Mouse (Mus musculus): ENCODE data around the gene Gm49320. TPM values are rescaled to one million over a fixed set of nuclear protein-coding genes. Genes with fewer than 3 reads are reported as not detected.

Gm49320 gene
- total RNA-seq (2015; ENCODE audit: low replicate concordance) (0.84 TPM in 1 of 2 replicates, not detected in the other), total RNA-seq (2017; ENCODE audit: low replicate concordance) (not detected in 2 replicates)

DNA sequence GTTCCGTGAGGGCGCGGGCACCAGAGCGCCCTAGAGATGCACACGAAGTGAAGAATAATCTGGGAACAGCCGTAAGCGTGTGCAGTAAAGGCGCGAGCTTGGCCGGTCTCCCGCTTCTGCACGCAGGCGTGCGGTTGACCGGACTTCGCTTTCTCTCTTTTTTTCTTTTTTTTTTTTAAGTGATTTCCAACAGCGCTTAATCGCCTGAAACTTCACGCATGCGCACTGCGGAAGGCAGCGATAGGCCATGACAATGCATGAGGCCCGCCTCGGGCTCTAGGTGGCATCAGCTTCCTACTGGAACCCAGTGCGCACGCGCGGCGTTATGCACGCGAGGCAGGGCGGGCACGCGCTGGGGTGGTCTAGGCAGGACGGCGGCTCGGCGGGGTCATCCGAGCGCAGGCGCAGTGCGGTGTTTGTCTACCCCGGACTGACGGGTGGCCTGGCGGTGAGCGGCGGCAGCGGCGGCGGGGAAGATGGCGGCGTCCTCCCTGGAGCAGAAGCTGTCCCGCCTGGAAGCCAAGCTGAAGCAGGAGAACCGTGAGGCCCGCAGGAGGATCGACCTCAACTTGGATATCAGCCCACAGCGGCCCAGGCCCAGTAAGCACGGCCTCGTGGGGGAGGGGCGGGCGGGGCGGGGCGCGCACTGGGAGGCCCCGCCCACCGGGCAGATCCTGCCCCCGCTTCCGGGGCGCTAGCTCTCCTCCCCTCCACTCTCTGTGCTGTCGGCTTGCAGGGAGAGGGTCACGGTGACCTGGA lies at the start of gene Gm49320, which contains the start of gene Map2k7:
Gene Gm49320 (plus strand): TSS at position 432 of the 759 bp plus-strand sequence.
Gene Map2k7 (plus strand): TSS at position 307 of the 759 bp plus-strand sequence.
- peak; percentile 86 for ATAC-seq (replicated peaks; ENCODE audit: low FRiP score, poor library complexity, severe bottlenecking)

DNA sequence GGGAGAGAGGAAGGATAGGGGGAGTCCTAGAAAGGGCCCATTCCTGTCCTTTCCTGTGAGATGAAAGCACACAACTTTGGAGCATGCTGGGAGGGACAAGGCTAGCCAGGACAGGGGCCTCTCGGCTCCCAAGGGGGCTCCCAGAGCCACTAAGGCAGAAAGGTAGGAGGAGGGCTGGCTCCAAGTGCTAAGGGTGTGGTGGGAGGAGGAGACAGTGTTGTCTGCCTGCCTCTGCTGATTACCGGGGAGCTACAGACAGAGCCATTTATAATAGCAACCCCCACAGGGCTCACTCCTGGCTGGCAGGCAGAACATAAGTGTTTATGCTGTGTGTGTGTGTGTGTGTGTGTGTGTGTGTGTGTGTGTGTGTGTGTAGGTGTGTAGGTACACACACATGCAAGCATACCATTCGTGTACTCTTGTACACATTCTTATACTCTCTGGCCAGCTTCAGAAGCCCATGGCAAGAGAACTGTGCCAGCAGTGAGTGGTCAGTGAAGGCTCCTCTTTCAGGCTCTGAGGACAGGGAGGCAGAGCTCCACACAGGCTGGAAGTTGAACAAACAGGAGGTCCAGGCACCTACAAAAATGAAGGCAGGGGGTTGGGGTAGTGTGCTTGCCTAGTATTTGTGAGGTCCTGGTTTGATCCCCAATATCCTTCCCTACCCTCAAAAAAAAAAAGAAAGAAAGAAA lies 49.5 kb upstream of the Gm49320 start:
- peak; percentile 92 for ATAC-seq (replicated peaks; ENCODE audit: low FRiP score, poor library complexity, severe bottlenecking)

DNA sequence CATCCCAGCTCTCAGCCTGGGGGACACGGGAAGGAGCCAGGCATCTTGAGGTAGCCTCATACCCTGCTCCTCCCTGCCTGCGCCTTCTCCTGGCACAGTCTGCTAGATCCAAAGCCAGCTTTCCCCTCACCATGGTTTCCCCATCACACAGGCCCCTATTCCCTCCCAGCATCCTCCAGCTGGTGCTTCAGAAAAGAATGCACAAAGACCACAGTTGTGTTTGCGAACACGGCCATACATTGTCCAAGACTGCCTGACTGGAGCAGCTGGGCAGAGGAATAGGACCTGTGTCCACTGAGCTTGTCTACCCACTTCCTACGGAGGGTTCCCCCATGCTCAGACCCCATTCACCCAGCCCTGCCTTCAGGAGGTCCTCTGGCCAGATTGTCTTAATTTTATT lies 46.4 kb upstream of the Gm49320 start:
- no peak for ATAC-seq (replicated peaks; ENCODE audit: low FRiP score, poor library complexity, severe bottlenecking)

DNA sequence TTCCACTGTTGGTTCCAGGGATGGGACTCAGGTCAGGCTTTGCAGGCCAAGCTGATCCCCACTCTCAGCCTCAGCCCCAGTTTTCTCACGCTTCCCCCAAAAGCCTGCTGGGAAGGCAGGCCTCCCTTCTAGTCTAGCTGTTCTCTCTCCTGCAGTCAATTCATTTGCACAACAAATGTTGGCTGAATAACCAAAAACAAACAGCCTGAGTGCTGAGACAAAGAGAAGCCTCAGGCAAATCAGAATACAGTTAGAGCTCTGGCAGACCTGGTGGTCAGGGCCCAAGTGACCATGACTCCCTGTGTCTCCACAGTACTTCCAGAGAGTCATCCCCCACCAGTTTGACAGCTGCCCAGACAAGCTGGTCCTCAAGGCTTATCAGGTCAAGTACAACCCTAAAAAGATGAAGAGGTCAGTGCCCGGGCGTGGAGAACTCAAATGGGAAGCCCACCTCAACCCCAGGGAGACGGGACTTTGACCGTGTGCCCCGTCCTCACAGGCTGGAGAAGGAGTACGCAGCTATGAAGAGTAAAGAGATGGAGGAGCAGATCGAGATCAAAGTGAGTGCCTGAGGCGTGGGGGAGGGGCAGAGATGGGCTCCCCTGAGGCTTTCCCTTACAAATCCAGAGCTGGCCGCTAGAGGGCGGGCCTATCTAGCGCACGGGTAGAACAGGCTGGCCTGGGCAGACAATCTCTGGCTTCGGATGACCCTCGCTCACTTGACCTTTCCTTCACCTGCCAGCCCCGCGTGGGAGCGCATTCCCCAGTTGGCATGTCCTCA lies 45.7 kb upstream of the Gm49320 start:
- ATAC-seq (replicated peaks; ENCODE audit: low FRiP score, poor library complexity, severe bottlenecking) = peak; percentile 60

DNA sequence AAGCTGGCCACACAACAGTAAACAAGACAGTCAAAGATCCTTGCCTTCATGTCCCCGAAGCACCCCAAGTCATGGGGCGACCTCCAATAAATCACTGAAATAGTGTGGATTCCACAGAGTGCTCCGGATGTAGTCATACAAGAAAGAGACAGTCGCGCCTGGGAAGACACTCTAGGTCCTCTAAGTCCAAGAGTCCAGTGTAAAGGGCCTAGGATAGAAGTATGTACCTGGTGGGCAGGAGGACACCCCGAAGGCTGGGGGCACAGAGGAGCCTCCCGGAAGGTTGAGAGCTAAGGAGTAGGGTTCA lies 45.1 kb upstream of the Gm49320 start:
- no peak for ATAC-seq (replicated peaks; ENCODE audit: low FRiP score, poor library complexity, severe bottlenecking)

DNA sequence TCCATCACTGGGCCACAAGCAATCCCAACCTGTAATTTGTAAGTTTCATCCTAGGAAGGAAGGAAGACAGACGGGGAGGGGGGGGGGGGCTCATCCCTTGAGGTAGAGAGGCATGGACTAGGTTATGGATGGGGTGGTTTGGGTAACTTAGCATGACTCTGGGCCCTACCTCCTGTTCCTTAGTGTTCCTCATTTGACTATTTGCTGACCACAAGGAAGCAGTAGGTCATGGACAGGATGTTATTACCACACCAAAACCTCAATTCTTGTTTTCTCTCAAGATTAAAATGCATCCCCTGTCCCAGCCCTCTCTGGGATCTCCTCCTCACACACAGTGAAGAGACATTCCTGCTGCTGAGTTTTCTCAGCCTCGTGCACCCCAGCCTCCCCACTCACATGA lies 37.3 kb upstream of the Gm49320 start:
- no peak for ATAC-seq (replicated peaks; ENCODE audit: low FRiP score, poor library complexity, severe bottlenecking)

DNA sequence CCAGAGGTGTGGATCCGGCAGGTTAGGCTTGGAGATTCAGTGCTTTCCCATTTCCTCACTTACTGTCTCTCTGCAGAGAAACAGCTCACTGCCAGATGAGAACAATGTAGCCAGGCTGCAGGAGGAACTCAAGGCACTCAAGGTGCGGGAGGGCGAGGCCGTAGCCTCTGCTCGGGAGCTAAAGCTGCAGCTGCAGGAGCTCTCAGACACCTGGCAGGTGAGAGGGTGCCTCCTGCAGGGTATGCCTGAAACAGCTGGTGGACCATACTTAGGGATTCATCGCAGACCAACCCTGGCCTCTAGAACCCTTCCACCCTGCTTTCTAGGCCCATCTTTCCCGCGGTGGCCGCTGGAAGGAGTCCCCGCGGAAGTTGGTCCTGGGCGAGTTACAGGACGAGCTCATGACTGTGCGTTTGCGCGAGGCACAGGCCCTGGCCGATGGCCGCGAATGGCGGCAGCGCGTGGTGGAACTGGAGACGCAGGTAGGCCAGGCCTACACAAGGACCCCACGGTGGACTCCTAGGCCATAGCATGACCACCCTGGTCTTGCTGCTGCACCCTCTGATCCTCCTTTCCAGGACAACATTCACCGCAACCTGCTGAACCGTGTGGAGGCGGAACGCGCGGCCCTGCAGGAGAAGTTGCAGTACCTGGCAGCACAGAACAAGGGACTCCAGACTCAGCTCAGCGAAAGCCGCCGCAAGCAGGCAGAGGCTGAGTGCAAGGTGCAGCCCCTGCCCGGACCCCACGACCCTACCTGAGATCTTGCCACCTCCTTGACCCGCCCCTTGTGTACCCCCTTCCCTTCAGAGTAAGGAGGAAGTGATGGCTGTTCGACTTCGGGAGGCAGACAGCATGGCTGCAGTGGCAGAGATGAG lies 33.2 kb upstream of the Gm49320 start:
- ATAC-seq (replicated peaks; ENCODE audit: low FRiP score, poor library complexity, severe bottlenecking) = no peak

DNA sequence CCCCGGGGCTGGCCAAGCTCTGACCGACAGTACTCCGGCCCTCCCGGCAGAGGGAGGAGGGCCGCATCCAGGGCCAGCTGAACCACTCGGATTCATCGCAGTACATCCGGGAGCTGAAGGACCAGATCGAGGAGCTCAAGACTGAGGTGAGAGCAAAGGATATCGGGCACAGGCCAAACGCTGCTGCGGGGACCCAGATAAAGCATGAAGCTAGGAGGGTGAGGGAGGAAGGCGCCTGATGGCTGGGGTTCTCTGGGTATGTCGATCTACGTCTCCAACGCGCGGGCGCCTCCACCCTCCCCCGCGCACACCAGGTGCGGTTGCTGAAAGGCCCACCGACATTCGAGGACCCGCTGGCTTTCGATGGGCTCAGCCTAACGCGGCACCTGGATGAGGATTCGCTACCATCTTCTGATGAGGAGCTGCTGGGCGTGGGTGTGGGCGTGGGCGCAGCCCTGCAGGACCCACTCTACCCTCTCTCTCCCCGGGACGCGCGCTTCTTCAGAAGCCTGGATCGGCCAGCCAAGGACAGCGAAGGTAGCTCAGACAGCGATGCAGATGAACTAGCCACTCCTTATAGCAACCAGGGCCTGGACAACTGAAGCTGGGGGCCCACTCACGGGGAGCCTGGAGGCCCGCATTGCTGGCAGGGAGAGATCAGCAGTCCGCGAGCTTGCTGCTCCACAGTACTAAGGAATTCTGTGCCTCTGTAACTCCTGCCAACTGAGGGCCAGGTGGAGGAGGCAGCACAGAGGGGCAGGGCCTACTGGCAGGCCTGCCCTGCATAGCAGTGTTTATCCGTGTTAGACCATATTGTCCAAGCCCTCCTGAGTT lies 32.3 kb upstream of the Gm49320 start:
- no peak for ATAC-seq (replicated peaks; ENCODE audit: low FRiP score, poor library complexity, severe bottlenecking)

DNA sequence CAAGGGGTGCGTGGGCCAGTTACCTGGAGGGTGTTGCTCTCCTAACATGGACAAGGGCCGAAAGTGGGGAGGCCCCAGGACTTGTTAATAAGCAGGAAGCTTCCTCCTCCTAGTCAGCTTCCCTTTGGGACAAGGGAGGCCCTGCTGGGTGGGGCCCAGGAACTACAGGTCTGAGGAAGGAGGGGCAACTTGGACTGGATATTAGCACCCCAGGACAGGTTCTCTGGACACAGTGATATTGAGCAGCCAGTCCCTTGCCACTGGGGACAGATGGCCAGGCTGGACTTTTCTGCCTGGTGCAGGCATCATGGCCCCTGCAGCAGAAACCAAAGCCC lies 31.7 kb upstream of the Gm49320 start:
- no peak for ATAC-seq (replicated peaks; ENCODE audit: low FRiP score, poor library complexity, severe bottlenecking)

DNA sequence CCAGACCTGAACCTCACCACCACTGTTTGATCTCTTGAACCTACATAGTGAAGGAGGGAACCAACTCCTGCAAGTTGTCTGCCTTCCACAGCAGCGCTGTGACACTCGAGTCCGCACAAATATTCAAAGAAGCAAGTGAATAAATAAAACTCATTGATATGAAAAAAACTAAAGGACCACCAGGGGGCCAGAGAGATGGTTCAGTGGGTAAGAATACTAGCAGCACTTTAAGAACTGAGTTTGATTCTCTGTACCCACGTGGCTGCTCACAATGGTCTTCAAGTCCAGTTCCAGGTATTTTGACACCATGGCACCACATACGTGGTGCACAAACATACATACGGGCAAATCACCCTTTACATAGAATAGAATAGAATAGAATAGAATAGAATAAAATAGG lies 27.6 kb upstream of the Gm49320 start:
- no peak for ATAC-seq (replicated peaks; ENCODE audit: low FRiP score, poor library complexity, severe bottlenecking)

DNA sequence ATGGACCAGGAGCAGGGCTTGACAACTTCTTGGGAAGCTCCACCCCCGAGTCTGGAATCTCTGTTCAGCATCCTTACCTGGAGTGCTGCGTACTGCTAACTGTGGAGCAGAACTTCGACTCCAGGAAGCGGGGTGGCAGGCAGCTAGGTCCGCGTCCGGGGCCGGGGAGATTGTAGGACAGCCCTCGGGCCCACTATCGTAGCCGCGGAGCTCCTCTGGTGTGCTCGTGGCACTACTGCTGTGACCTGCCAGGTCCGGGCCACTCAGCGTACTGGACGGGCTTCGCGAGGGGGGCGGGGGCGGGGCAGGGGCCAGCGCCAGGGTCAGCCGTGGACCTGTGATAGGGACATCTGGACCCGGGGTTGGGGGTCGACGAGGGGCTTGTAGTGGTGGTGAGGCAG lies 25.9 kb upstream of the Gm49320 start:
- ATAC-seq (replicated peaks; ENCODE audit: low FRiP score, poor library complexity, severe bottlenecking) = no peak

DNA sequence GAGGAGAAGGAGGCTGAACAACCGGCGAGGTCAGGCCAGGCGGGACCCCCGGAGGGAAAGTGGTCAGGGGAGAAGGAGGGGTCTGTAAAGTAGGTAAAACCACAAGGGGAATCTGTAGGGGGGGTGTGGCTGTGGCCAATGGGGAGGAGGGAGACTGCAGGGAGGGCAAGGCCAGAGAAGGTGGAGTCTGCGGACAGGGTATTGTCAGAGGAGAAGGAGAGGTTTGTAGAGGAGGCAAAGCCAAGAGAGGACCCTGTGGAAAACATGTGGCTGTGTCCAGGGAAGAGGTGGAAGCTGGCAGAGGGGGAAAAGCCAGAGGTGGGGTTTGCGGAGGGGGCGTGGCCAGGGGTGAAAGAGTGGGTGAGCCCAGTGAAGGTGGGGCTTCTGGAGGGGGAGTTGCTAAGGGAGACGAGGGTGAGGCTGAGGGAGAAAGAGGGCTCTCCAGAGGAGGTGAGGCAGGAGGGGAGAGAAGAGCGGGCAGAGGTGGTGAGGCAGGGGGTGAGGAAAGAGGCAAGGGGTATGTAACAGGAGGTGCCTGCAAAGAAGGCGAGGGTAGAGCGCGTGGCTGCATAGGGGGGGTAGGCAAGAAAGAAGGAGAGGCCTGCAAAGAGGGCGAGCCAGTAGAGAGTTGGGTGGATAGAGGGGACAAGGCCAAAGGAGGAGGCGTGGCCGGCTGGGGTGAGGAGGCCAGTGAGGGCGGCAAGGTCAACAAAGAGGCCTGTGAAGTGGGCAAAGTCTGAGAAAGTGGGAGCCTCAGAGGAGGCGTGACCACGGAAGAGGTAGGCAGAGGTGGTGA lies 25.3 kb upstream of the Gm49320 start:
- 0 out of 2 replicates have a peak, but pooled peaks have one; percentile 30 for ATAC-seq (replicated peaks; ENCODE audit: low FRiP score, poor library complexity, severe bottlenecking)

DNA sequence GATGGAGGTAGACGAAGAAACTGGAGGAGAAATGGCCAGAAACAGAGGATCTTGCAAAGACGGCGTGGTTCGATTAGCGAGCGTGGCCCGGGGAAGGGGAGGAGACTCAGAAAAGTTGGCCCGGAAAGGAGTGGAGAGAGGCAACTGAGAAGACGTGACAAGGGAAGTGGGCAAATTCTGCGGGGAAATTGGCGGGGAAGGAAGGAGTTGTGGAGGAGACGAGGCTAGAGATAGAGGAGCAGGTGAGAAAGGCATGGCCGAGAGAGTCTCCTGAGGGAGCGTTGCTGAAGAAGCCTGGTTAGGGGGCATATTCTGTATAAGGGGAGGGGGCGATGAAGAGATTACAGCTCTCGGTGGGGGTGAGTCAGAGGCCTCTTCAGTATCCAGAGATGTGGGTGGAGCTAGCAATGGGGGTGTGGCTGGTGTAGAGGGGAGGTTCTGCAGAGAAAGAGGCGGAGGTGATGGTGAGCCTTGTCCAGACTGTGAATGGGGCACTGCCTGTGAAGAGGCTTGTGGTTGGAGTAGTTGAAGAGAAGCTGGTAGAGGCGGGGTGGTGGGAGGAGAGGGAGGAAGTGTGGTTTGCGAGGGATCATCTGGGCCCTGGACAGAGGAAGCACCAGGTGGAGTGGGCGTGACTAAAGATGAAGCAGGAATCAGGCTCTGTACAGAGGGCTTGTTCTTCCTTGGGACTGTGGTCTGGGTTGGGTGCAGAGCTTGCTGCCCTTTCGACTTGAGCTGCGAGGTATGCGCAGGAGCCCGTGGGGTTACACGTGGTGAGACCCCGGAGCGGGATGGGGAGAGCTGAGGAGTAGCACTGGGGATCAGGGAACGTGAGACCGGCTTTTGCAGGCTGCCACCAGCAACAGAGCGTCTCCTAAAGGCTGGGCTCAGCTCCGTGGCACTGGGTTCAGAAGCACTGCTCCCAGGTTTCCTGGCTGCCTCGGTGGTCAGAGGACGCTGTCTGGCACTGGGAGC lies 24.4 kb upstream of the Gm49320 start:
- ATAC-seq (replicated peaks; ENCODE audit: low FRiP score, poor library complexity, severe bottlenecking) = peak; percentile 56; the same call in 1 of the 2 replicates

DNA sequence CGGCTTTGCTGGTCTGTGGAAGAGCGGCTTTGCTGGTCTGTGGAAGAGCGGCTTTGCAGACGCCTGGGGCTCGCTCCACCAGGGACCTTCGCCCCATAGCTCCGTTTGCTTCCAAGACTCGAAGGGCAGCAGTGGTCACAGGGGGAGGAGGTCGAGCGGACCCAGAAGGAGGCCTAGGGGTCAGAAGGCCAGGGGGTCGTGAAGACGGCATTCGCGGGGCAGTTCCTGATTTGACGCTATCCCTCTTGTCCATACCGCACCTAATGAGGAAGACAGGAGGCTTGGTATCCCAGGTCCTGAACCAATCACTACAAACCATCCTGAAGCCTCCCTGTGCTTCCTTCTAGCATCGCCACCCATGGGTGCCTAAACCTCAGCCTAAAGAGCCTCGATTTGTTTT lies 22.4 kb upstream of the Gm49320 start:
- no peak for ATAC-seq (replicated peaks; ENCODE audit: low FRiP score, poor library complexity, severe bottlenecking)

DNA sequence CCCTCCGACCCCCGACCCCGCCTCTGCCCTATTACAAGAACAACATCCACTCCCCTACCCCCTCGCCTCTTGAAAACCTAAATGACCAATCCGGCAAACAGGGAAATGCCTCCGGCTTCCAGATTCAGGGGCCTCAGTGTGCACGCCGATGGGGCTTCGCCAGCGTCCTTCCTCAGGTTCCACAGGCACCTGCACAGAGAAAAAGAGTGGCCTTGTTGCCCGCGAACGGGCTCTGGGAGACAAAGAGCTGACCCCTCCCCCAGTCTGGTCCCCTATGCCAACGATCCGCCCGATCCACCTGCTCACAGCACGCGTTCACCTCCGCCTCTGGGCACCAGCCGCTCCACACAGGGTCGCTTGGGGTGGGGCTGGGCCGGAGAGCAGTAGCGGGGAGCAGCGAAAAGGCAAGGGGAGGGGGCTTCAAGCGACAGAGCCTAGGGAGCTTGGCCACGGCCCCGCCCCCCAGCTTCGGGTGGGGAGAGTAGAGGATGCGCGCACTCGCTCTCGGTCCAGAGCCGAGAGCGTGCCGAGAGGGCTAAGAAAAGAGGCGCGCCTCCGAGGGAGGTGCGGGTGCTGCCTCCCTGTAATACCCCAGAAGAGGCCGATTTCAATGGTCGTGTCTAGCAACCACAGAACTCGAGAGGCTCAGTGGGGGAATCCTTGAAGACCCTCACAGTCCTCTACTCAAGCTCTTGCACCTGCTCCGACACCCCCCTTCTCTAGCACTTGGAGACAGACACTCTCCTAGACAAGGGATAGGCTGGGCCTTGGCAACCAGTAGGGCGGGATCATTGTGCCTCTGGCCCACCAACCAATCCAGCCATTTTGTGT lies 21.7 kb upstream of the Gm49320 start, which contains the start of gene Prr36:
Gene Prr36 (minus strand): TSS at position 669 of the 831 bp plus-strand sequence.
- ATAC-seq (replicated peaks; ENCODE audit: low FRiP score, poor library complexity, severe bottlenecking) = no peak

DNA sequence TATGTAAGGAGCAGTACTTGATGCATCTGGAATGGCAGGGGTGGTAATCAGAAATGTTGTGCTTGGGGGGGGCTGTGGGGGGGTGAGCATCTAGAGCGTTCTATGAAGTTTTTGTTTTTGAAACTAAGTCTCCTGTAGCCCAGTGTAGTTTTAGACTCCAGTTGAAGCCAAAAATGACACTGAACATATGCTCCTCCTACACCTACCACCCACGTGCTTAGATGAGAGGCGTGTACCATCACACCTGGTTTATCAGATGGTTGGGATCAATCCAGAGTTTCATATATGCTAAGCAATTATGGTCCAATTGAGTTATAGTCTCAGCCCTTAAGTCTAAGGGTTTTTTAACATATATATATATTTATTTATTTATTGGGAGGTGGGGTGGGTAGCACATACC lies 19.0 kb upstream of the Gm49320 start:
- ATAC-seq (replicated peaks; ENCODE audit: low FRiP score, poor library complexity, severe bottlenecking) = no peak
